Mouse (Mus musculus) G1E (cell line): ENCODE results near the gene Phc3. TPM values are rescaled to one million over a fixed set of nuclear protein-coding genes. Genes with fewer than 3 reads are reported as not detected.

Source experiments
- ATAC-seq: 2 replicates; pipeline ENCODE4 v1.8.0; 2016; ENCODE audit warnings: mild to moderate bottlenecking; ENCODE audit not compliant: insufficient number of reproducible peaks, poor library complexity, low FRiP score, severe bottlenecking; ENCODE audit errors: extremely low read depth
- DNase-seq: peaks from one replicate; pipeline ENCODE4 v3.0.0; 2012; ENCODE audit warnings: low spot score
- H3K27me3 ChIP-seq: 2 replicates; pipeline ENCODE4 v1.6.1; 2012; ENCODE audit warnings: mild to moderate bottlenecking, low read length, inconsistent platforms; ENCODE audit not compliant: insufficient read depth
- H3K36me3 ChIP-seq: replicated peaks from 2 replicates; pipeline ENCODE3; 2012; ENCODE audit warnings: mild to moderate bottlenecking, inconsistent platforms
- H3K4me1 ChIP-seq: 2 replicates; pipeline ENCODE4 v1.6.1; 2012; ENCODE audit warnings: low read depth, low read length, inconsistent platforms, mixed read lengths; ENCODE audit not compliant: insufficient read depth
- H3K4me3 ChIP-seq: 2 replicates; pipeline ENCODE4 v1.5.1; 2012; ENCODE audit warnings: low read depth, mild to moderate bottlenecking, inconsistent platforms, low read length, moderate library complexity, mixed read lengths
- H3K9me3 ChIP-seq: replicated peaks from 2 replicates; pipeline ENCODE4 v1.6.1; 2012; ENCODE audit warnings: inconsistent platforms
- CTCF ChIP-seq: IDR thresholded peaks from 2 replicates; pipeline ENCODE4 v1.5.1; 2012; ENCODE audit warnings: low read depth, low read length, inconsistent platforms, mixed read lengths
- GATA1 ChIP-seq: IDR thresholded peaks from 2 replicates; pipeline ENCODE4 v1.6.1; 2012; ENCODE audit warnings: borderline replicate concordance, low read length, inconsistent platforms, mixed read lengths
- GATA2 ChIP-seq: IDR thresholded peaks from 2 replicates; pipeline ENCODE4 v1.6.1; 2012; ENCODE audit warnings: low read depth, low read length, inconsistent platforms, borderline replicate concordance
- POLR2AphosphoS5 ChIP-seq: IDR thresholded peaks from 2 replicates; pipeline ENCODE4 v1.6.1; 2012; ENCODE audit warnings: low read depth, low read length, inconsistent platforms; ENCODE audit not compliant: insufficient replicate concordance
- TAL1 ChIP-seq: conservative IDR thresholded peaks from 2 replicates; pipeline ENCODE4 v1.6.1; 2012; ENCODE audit warnings: low read depth, low read length, inconsistent platforms, mixed read lengths
- polyA plus RNA-seq: library from polyadenylated mRNA; stranded (reverse); fragments of >175 nt; gene quantifications from 2 replicates; pipeline ENCODE4 v1.2.3, GENCODE M21; 2012
- total RNA-seq, 2 experiments: library from RNA; stranded (forward) in 1 of 2; stranded (reverse) in 1 of 2; fragments of 200-1000 nt in 1 of 2; fragments of >200 nt in 1 of 2; fragmentation: Nextera tagmentation in 1 of 2; gene quantifications; 2 replicates each; pipeline ENCODE4 v1.2.3; 2014 to 2017

The Phc3 gene
- total and polyA plus RNA-seq, 3 experiments = 3.2 to 71.4 (median 22.1) TPM

DNA sequence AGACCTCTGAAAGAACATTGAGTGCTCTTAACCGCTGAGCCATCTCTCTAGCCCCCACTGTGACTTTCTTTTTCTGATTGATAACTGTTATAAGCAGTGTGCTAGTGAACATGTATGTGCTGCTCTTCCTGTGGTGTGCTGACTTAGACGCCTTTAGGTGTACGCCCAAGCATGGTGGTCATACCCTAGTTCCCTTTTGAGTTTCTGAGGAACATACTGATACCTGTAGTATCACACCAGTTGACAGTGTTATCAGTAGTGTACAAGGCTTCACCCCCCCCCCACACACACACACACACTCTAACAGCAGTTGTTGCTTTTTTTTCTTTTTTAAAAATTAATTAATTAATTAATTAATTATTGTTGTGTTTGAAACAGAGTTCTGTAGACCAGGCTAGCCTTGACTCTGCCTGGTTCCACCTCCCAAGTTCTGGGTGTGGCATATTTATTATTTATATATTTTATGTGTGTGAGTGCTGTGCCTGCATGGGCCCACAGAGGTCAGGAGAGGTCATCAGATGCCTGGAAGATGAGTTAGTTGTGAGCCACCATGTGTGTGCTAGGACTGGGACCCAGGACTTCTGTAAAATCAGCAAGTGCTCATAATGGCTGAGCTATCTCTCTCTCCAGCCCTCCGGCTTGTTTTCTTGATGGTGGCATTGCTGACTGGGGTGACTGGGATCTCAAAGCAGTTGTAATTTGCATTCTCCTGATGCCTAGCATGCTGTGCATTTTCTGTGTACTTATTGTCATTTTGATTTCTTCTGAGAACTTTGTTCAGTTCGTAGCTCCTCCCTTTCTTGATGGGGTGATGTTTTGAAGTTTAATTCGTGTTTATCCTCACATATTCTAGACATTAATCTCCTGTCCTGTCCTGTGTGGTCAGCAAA lies 35.4 kb upstream of the Phc3 start:
- no peak for ATAC-seq
- Histone ChIP-seq H3K9me3 (no peaks in the 10 kb centered on the region), H3K36me3 (peaks cover 12% of the 10 kb centered on the region), H3K27me3 (no peaks in the 10 kb centered on the region), H3K4me1 (peaks cover 31% of the 10 kb centered on the region), H3K4me3 (no peak overlapping the region)
- DNase-seq = no peak
- TF ChIP-seq GATA2 (no peak), CTCF (no peak)

DNA sequence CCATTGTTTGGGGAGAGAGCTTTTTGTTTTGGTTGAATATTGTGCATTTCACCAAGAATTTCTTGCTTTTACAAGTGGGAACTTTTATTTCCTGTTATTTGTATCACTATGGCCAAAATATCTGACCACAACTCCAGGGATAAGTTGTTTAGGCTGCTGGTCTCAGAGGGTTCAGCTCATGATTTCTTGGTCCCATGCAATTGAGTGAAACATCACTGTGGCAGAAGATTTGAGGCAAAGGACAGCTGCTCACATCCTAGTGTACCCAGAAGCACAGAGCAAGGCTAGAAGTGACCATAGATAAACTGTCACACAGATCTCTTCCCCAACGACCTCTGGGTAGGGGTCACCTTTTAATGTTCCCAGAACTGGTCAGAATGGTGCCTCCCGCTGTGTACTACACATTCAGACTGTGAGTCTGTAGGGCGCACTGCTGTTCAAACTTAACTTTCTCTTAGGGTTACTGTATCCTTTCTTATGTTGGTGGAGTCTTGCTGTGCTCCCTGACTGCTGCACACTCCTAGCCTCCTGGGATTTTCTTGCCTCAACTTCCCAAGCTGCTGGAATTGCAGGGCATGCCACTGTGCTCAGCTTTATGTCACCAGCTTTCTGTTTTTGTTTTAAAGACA lies 31.9 kb upstream of the Phc3 start:
- DNase-seq (no peak), ATAC-seq (no peak)
- Histone ChIP-seq H3K27me3 (no peaks in the 10 kb centered on the region), H3K4me1 (peaks cover 50% of the 10 kb centered on the region), H3K4me3 (no peak overlapping the region), H3K9me3 (no peaks in the 10 kb centered on the region), H3K36me3 (peaks cover 20% of the 10 kb centered on the region)
- TF ChIP-seq CTCF = no peak
- no peak for TF ChIP-seq POLR2AphosphoS5
- TF ChIP-seq GATA1 = no peak
- no peak for TF ChIP-seq GATA2
- TF ChIP-seq TAL1 = no peak

DNA sequence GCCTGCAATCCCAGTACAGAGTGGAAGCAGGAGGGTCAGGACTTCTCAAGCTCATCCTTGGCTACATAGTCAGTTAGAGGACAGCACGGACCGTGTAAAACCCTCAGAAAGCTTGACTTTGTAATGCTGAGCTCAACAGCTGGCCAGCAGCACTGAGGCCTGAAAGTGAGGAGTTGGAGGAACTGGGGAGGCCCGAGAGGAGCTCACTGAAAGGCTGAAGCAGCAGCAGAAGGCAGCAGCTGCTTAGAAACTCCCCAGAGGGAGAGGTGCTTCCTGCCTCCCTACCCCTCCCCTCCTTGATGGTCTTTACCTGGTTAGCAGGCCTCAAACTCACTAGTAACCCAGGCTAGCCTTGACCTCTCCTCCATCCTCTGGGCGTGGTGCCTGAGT lies 30.8 kb upstream of the Phc3 start:
- Histone ChIP-seq H3K27me3 (no peaks in the 10 kb centered on the region), H3K36me3 (peaks cover 20% of the 10 kb centered on the region), H3K4me3 (no peak overlapping the region), H3K9me3 (no peaks in the 10 kb centered on the region), H3K4me1 (peaks cover 53% of the 10 kb centered on the region)
- TF ChIP-seq POLR2AphosphoS5 = no peak
- no peak for TF ChIP-seq GATA2
- no peak for TF ChIP-seq CTCF
- no peak for TF ChIP-seq GATA1
- TF ChIP-seq TAL1 = no peak
- DNase-seq (no peak), ATAC-seq (no peak)

DNA sequence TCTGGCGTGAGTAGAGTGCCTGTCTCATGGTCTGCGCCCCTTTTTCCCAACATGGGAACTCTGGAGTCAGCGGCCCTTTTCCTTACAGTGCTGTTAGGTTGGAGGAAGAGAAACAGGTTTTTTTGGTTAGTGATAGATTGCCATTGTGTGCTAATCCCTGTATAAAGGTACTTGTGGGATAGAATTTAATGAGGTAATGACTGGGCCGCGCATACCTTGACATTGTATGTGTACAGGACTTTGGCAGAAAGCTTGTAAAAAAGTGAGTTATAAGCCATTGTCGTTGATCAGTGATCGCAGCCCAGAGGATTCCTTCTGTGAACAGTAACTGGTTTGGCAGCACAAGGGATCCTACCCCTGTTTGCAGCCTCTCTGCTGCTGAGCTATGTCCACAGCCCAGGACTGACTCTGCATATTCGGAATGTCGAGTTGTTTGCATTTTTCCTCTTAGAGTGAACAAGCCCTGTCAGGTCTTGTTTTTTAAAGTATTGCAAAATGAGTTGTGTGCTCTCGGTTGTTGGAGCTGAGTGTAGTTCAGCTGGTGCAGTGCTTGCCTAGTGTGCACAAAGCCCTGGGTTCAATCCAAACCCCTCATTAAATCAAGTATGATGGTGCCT lies 30.3 kb upstream of the Phc3 start:
- DNase-seq (no peak), ATAC-seq (no peak)
- no peak overlapping the region for H3K4me3 ChIP-seq
- H3K9me3 ChIP-seq = no peaks in the 10 kb centered on the region
- TF ChIP-seq TAL1 = no peak
- TF ChIP-seq GATA1 = no peak
- TF ChIP-seq POLR2AphosphoS5 = no peak
- TF ChIP-seq CTCF = no peak
- TF ChIP-seq GATA2 = no peak
- H3K4me1 ChIP-seq = peaks cover 52% of the 10 kb centered on the region
- no peaks in the 10 kb centered on the region for H3K27me3 ChIP-seq
- H3K36me3 ChIP-seq = peaks cover 20% of the 10 kb centered on the region

DNA sequence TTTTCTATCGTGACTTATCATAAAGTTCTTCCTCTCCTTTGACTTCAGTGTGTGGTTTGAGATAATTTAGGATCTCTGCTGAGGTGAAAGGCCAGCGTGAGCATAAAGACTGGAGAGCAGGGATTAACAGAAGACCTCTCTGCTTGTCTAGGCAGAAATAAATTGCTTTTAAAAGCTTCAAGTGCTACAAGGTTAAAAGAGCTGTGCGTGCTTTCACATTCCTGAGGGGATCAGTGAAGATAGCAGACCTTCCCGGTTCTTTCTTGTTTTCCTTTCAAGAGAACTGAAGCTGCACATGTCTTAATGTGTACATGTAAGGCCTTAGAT lies 27.4 kb upstream of the Phc3 start:
- Histone ChIP-seq H3K36me3 (peaks cover 14% of the 10 kb centered on the region), H3K9me3 (no peaks in the 10 kb centered on the region), H3K27me3 (no peaks in the 10 kb centered on the region), H3K4me1 (peaks cover 52% of the 10 kb centered on the region), H3K4me3 (peak overlapping the region; percentile 96; the same call in 1 of the 2 replicates)
- DNase-seq (no peak), ATAC-seq (no peak)
- TF ChIP-seq GATA2 (no peak), CTCF (no peak), POLR2AphosphoS5 (no peak), GATA1 (no peak), TAL1 (no peak)

DNA sequence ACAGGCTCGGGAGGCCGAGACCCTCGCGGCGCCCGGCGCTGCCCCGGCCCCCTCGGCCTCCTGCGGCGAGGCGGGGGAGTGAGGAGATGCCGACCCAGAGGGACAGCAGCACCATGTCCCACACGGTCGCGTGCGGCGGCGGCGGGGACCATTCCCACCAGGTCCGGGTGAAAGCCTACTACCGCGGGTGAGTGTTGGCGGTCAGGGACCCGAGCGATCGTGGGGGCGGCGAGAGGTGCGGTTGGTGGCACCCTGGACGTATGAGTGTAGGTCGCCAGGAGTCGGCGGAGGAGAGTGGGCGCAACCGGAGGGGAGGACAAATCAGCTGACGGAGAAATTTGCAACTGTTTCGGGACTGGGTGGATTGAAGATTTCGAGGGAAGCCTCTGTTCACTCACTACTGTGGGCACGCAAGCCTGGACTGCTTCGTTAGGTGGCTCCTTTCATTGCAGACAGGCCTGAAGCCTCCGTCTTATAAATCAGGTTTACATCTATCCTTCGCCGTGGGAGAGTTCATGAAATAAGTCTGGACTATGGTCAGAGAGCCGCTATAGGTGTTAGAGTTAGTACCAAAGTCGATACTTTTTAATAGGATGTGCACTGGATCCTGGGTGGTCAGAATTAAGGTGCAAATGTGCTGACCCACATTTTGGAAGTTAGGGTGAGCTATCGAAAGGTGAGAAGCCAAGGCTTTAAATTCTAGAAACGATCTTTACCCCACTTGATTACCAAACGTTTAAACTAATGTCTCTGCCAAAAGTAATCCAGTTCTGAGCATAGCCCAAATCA lies 26.9 kb upstream of the Phc3 start:
- no peaks in the 10 kb centered on the region for H3K27me3 ChIP-seq
- no peak for ATAC-seq
- TF ChIP-seq TAL1 (no peak), CTCF (no peak)
- H3K9me3 ChIP-seq = no peaks in the 10 kb centered on the region
- H3K4me1 ChIP-seq = peaks cover 49% of the 10 kb centered on the region
- H3K36me3 ChIP-seq = peaks cover 12% of the 10 kb centered on the region
- DNase-seq = no peak
- peak overlapping the region; percentile 96 for H3K4me3 ChIP-seq
